Mouse (Mus musculus) hindbrain, postnatal 0 days (tissue): Measurements from ENCODE around the gene Pdia2. TPM values are rescaled to one million over a fixed set of nuclear protein-coding genes. Genes with fewer than 3 reads are reported as not detected.
A peak's percentile ranks its signal among the peaks of the same experiment; 100 is the strongest.

ENCODE experiments used
- ATAC-seq: fragments of 200-750 bp; cut with Nextera tagmentation; 2 replicates; pipeline ENCODE4 v1.8.0; 2017; ENCODE audit warnings: mild to moderate bottlenecking, moderate TSS enrichment, moderate library complexity
- DNase-seq: peaks from one replicate; pipeline ENCODE4 v3.0.0-alpha.2; 2015; ENCODE audit warnings: low spot score
- H3K27ac ChIP-seq: fragments of 300-500 bp; sonication (generic); 2 replicates; pipeline ENCODE4 v1.5.1; 2014; ENCODE audit warnings: mild to moderate bottlenecking
- H3K27me3 ChIP-seq: fragments of 300-500 bp; sonication (generic); 2 replicates; pipeline ENCODE4 v1.6.1; 2014; ENCODE audit warnings: low read length, mixed read lengths; ENCODE audit not compliant: insufficient read depth
- H3K36me3 ChIP-seq: fragments of 300-500 bp; sonication (generic); 2 replicates; pipeline ENCODE4 v1.6.1; 2014; ENCODE audit warnings: low read length, mixed read lengths; ENCODE audit not compliant: insufficient read depth
- H3K4me1 ChIP-seq: fragments of 300-500 bp; sonication (generic); 2 replicates; pipeline ENCODE4 v1.6.1; 2014; ENCODE audit warnings: antibody characterized with exemption, low read length, mixed read lengths; ENCODE audit not compliant: insufficient read depth
- H3K4me2 ChIP-seq: fragments of 300-500 bp; sonication (generic); 2 replicates; pipeline ENCODE4 v1.6.1; 2014; ENCODE audit warnings: low read depth, mild to moderate bottlenecking, low read length, moderate library complexity, mixed read lengths
- H3K4me3 ChIP-seq: fragments of 300-500 bp; sonication (generic); 2 replicates; pipeline ENCODE4 v1.5.1; 2014; ENCODE audit warnings: low read length
- H3K9ac ChIP-seq: fragments of 300-500 bp; sonication (generic); replicated peaks from 2 replicates; pipeline ENCODE4 v1.6.1; 2014; ENCODE audit warnings: mild to moderate bottlenecking, low read length, moderate library complexity, mixed read lengths
- H3K9me3 ChIP-seq: fragments of 300-500 bp; sonication (generic); 2 replicates; pipeline ENCODE4 v1.6.1; 2016; ENCODE audit warnings: low read length, mixed read lengths
- CTCF ChIP-seq: IDR thresholded peaks from 2 replicates; pipeline ENCODE4 v1.5.1; 2016; ENCODE audit warnings: antibody characterized with exemption, control low read depth, low read depth
- whole genome bisulfite sequencing: fragments of 180-500 bp; shearing (Covaris S2); extraction: QIAGEN DNeasy Blood & Tissue Kit; methylation state at CpG from one replicate; pipeline ENCODE4 v1.1.7; 2014; 5-methylcytosine and 5-hydroxymethylcytosine counted together
- polyA plus RNA-seq: library from polyadenylated mRNA; unstranded; fragments of >200 nt; fragmentation: Nextera tagmentation; extraction: Ambion mirVana; gene quantifications from 2 replicates; pipeline ENCODE4 v1.2.1, GENCODE M21; 2015
- total RNA-seq: library from RNA; depleted of rRNA; stranded (reverse); fragments of >200 nt; gene quantifications from 2 replicates; pipeline ENCODE4 v1.2.3, GENCODE M21; 2014; rRNA removed

Pdia2 gene
- total RNA-seq (not detected in 2 replicates), polyA plus RNA-seq (0.09 and 0.66 TPM in 2 replicates)

- Histone ChIP-seq H3K4me3 (no peak within 1 kb of the TSS), H3K9me3 (no peaks in the 10 kb centered on the region), H3K27me3 (peaks cover 3% of the 10 kb centered on the region; the same call in 1 of the 2 replicates), H3K4me2 (peak within 1 kb of the TSS; percentile 89; the same call in 1 of the 2 replicates), H3K4me1 (peaks cover 3% of the 10 kb centered on the region; the same call in 1 of the 2 replicates), H3K9ac (no peak within 1 kb of the TSS), H3K36me3 (peaks cover 18% of the 10 kb centered on the region; the same call in 1 of the 2 replicates), H3K27ac (no peak within 1 kb of the TSS)
- TF ChIP-seq CTCF, result no peak
- WGBS, result 80% methylated on average over 4 of the region's 4 CpGs
- ATAC-seq, result no peak
- no peak for DNase-seq
Measured at GRCm38 (mm10) chr17:26198892-26199291, at the start of gene Pdia2. Gene Pdia2, minus strand, starts transcription at chr17:26199087.

- Histone ChIP-seq H3K9me3 (no peaks in the 10 kb centered on the region), H3K9ac (peak within 1 kb of the TSS; percentile 72), H3K36me3 (no peaks in the 10 kb centered on the region), H3K27me3 (no peaks in the 10 kb centered on the region), H3K27ac (peak within 1 kb of the TSS; percentile 74), H3K4me3 (peak within 1 kb of the TSS; percentile 57), H3K4me1 (no peaks in the 10 kb centered on the region), H3K4me2 (peak within 1 kb of the TSS; percentile 75)
- TF ChIP-seq CTCF, result no peak
- DNase-seq (peak; percentile 98), ATAC-seq (peak; percentile 98)
- WGBS, result 6% methylated on average over 33 of the region's 33 CpGs
Measured at GRCm38 (mm10) chr17:26244101-26244841, 45.4 kb upstream of the Pdia2 start, which contains the start of gene Fam234a. Gene Fam234a, minus strand, starts transcription at chr17:26244242.

GRCm38 (mm10) chr17:26243471-26244100, 44.7 kb upstream of the Pdia2 start:
- Histone ChIP-seq H3K36me3 (no peaks in the 10 kb centered on the region), H3K27me3 (no peaks in the 10 kb centered on the region), H3K27ac (peak overlapping the region; percentile 74), H3K4me3 (peak overlapping the region; percentile 57), H3K4me1 (no peaks in the 10 kb centered on the region), H3K4me2 (peak overlapping the region; percentile 75), H3K9ac (peak overlapping the region; percentile 72), H3K9me3 (no peaks in the 10 kb centered on the region)
- peak; percentile 53 for TF ChIP-seq CTCF
- ATAC-seq (peak; percentile 36), DNase-seq (peak; percentile 62)
- under 1% methylated on average over 32 of the region's 32 CpGs for WGBS

DNA sequence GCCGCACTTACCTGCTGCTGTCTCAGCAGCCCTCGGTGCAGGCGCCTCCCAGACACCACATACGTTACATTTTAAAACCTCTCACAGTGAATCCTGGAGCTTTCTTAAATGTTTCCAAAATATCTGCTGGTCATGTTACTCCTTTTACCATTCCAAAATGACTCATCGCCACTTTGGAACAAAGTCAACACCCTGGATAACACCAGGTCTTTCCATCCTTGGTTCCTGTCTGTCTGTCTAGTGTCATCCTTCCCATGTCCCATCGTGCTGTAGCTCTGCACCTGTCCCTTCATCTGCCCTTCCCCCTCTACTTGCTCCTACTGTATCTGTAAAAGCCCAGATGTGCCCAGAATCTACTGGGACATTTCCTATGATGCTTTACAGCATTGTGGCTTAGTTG, 42.1 kb upstream of the Pdia2 start:
- ATAC-seq (no peak), DNase-seq (no peak)
- Histone ChIP-seq H3K36me3 (no peaks in the 10 kb centered on the region), H3K27ac (no peak overlapping the region), H3K4me2 (no peak overlapping the region), H3K4me3 (no peak overlapping the region), H3K9ac (no peak overlapping the region), H3K27me3 (no peaks in the 10 kb centered on the region), H3K4me1 (no peaks in the 10 kb centered on the region), H3K9me3 (no peaks in the 10 kb centered on the region)
- no peak for TF ChIP-seq CTCF
- 87% methylated on average over 6 of the region's 6 CpGs for WGBS

- no peak for TF ChIP-seq CTCF
- H3K4me2 ChIP-seq, result no peak overlapping the region
- WGBS, result 88% methylated on average over 6 of the region's 6 CpGs
- H3K27ac ChIP-seq, result no peak overlapping the region
- no peak overlapping the region for H3K9ac ChIP-seq
- DNase-seq (no peak), ATAC-seq (no peak)
- no peaks in the 10 kb centered on the region for H3K9me3 ChIP-seq
- no peak overlapping the region for H3K4me3 ChIP-seq
- H3K27me3 ChIP-seq, result no peaks in the 10 kb centered on the region
- no peaks in the 10 kb centered on the region for H3K36me3 ChIP-seq
- H3K4me1 ChIP-seq, result no peaks in the 10 kb centered on the region
Measured at GRCm38 (mm10) chr17:26240120-26240790, 41.4 kb upstream of the Pdia2 start.

- Histone ChIP-seq H3K9me3 (no peaks in the 10 kb centered on the region), H3K36me3 (no peaks in the 10 kb centered on the region), H3K27me3 (no peaks in the 10 kb centered on the region), H3K4me3 (no peak overlapping the region), H3K4me1 (no peaks in the 10 kb centered on the region), H3K4me2 (no peak overlapping the region), H3K27ac (no peak overlapping the region), H3K9ac (no peak overlapping the region)
- TF ChIP-seq CTCF, result no peak
- DNase-seq, result no peak
- WGBS, result 63% methylated on average over 2 of the region's 2 CpGs
- ATAC-seq, result no peak
Measured at GRCm38 (mm10) chr17:26239551-26239950, 40.7 kb upstream of the Pdia2 start.
